Mouse (Mus musculus) liver, adult 2 months (tissue): ENCODE data around the gene Dok1. TPM values are rescaled to one million over a fixed set of nuclear protein-coding genes. Genes with fewer than 3 reads are reported as not detected.
A peak's percentile ranks its signal among the peaks of the same experiment; 100 is the strongest.

Source experiments
- DNase-seq: peaks from one replicate; pipeline ENCODE4 v3.0.0-alpha.2; 2011; ENCODE audit warnings: low read depth, low spot score; ENCODE audit errors: extremely low read depth
- H3K27ac ChIP-seq: fragments of 200-500 bp; replicated peaks from 2 replicates; pipeline ENCODE4 v1.5.1; 2012; ENCODE audit warnings: low read depth, mild to moderate bottlenecking, control low read depth, inconsistent platforms, low read length; ENCODE audit not compliant: insufficient read depth
- H3K27me3 ChIP-seq: fragments of 200-500 bp; 2 replicates; pipeline ENCODE4 v1.6.1; 2012; ENCODE audit warnings: mild to moderate bottlenecking, moderate library complexity, low read length, inconsistent platforms; ENCODE audit not compliant: control insufficient read depth, insufficient read depth
- H3K36me3 ChIP-seq: fragments of 200-500 bp; 2 replicates; pipeline ENCODE4 v1.6.1; 2012; ENCODE audit warnings: low read length, inconsistent platforms; ENCODE audit not compliant: control insufficient read depth, insufficient read depth
- H3K4me1 ChIP-seq: fragments of 200-500 bp; 2 replicates; pipeline ENCODE4 v1.6.1; 2011; ENCODE audit warnings: low read length; ENCODE audit not compliant: control insufficient read depth, insufficient read depth
- H3K4me3 ChIP-seq: fragments of 200-500 bp; 2 replicates; pipeline ENCODE4 v1.5.1; 2011; ENCODE audit warnings: low read depth, mild to moderate bottlenecking, control low read depth, low read length, moderate library complexity; ENCODE audit not compliant: insufficient read depth
- H3K79me2 ChIP-seq: fragments of 200-500 bp; 2 replicates; pipeline ENCODE4 v1.6.1; 2012; ENCODE audit warnings: inconsistent platforms, mild to moderate bottlenecking, low read length, moderate library complexity; ENCODE audit not compliant: control insufficient read depth, insufficient read depth
- H3K9ac ChIP-seq: fragments of 200-500 bp; 2 replicates; pipeline ENCODE4 v1.6.1; 2012; ENCODE audit warnings: low read depth, mild to moderate bottlenecking, control low read depth, inconsistent platforms, low read length
- CTCF ChIP-seq: fragments of 200-500 bp; IDR thresholded peaks from 2 replicates; pipeline ENCODE4 v1.5.1; 2011; ENCODE audit warnings: low read depth, low read length, control low read depth
- POLR2A ChIP-seq: fragments of 200-500 bp; IDR thresholded peaks from 2 replicates; pipeline ENCODE4 v1.6.1; 2011; ENCODE audit warnings: low read length, control low read depth; ENCODE audit not compliant: insufficient read depth; ENCODE audit errors: extremely low read depth
- WGBS: fragments of 180-500 bp; shearing (Covaris S2); methylation state at CpG from one replicate; pipeline ENCODE4 v1.1.7; 2018; 5-methylcytosine and 5-hydroxymethylcytosine counted together
- polyA plus RNA-seq: library from polyadenylated mRNA; depleted of rRNA; stranded (reverse); fragments of >200 nt; gene quantifications from 2 replicates; pipeline ENCODE4 v1.2.3, GENCODE M21; 2012
- total RNA-seq: library from RNA; depleted of rRNA; stranded (reverse); fragments of >200 nt; gene quantifications from 2 replicates; pipeline ENCODE4 v1.2.3, GENCODE M21; 2014

Gene Dok1
- total and polyA plus RNA-seq, 2 experiments = 1.2 to 1.4 TPM

DNA sequence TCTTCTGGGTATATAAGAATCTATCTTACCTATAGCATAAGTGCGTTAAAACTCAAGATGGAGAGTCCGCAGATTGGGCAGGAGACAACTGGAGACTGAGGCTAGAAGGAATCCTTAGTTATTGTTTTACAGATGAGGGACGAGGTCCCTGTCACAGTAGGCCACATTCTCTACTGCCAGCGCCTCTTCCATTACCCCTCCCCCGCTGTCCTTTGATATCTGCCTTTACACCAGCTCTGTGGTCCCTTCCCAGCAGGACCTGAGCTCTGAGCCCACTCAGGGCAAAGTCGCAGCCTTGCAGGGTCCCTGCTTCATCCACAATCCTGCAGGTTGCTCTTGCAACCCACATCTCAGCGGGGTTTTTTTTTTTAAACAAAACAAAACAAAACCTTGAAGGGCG, 35.0 kb upstream of the Dok1 start:
- WGBS = 48% methylated on average over 8 of the region's 8 CpGs
- Histone ChIP-seq H3K27ac (no peak overlapping the region), H3K4me3 (no peak overlapping the region), H3K27me3 (peaks cover 39% of the 10 kb centered on the region), H3K4me1 (0 out of 2 replicates have a peak, but pooled peaks cover 1% of the 10 kb centered on the region), H3K9ac (no peak overlapping the region), H3K79me2 (no peaks in the 10 kb centered on the region), H3K36me3 (no peaks in the 10 kb centered on the region)
- TF ChIP-seq POLR2A = no peak
- TF ChIP-seq CTCF = no peak
- DNase-seq = no peak

DNA sequence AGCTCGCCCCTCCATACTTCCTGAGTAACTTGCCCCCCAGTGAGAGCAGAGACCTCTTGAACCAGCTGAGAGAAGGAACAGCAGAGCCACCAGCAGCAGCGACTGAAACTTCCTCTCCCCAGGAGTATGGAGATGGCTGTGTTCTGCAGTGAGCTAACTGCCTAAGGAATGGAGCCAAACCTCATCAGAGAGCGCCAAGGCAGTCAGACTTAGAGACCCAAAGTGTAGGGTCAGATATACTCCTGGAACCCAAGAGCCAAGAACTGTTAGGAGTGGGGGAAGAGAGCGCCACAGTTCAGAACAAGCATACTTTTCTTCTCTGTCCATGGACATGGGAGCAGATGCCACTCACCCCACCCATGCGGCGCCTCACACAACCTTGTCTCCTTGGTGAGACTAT, 33.2 kb upstream of the Dok1 start:
- H3K27me3 ChIP-seq = peaks cover 29% of the 10 kb centered on the region
- no peak overlapping the region for H3K4me3 ChIP-seq
- H3K36me3 ChIP-seq = no peaks in the 10 kb centered on the region
- TF ChIP-seq CTCF = no peak
- no peak for TF ChIP-seq POLR2A
- no peak overlapping the region for H3K27ac ChIP-seq
- no peaks in the 10 kb centered on the region for H3K79me2 ChIP-seq
- 84% methylated on average over 6 of the region's 6 CpGs for WGBS
- 0 out of 2 replicates have a peak, but pooled peaks cover 1% of the 10 kb centered on the region for H3K4me1 ChIP-seq
- H3K9ac ChIP-seq = no peak overlapping the region
- no peak for DNase-seq

DNA sequence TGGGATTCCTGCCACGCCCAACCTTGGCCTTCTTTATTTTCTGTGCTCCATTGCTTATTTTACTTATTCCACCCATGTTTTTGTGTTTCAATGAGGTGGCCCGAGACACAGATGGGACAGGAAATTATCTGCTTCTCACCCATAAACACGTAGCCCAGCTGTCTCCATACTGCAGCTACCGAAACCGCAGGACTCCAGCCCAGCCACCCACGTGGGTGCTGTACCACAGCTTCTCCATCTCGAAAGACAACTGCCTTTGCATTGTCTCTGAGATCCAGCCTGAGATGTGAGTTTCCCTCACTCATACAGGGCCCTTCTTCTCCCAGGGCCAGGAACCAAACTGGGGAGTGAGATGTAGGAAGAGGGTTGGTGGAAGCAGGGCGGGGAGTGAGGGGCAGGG, 32.7 kb upstream of the Dok1 start:
- TF ChIP-seq CTCF = no peak
- no peak for TF ChIP-seq POLR2A
- no peak for DNase-seq
- Histone ChIP-seq H3K79me2 (no peaks in the 10 kb centered on the region), H3K4me3 (no peak overlapping the region), H3K36me3 (no peaks in the 10 kb centered on the region), H3K9ac (no peak overlapping the region), H3K27ac (no peak overlapping the region), H3K27me3 (peaks cover 24% of the 10 kb centered on the region), H3K4me1 (0 out of 2 replicates have a peak, but pooled peaks cover 1% of the 10 kb centered on the region)
- 82% methylated on average over 8 of the region's 8 CpGs for WGBS

DNA sequence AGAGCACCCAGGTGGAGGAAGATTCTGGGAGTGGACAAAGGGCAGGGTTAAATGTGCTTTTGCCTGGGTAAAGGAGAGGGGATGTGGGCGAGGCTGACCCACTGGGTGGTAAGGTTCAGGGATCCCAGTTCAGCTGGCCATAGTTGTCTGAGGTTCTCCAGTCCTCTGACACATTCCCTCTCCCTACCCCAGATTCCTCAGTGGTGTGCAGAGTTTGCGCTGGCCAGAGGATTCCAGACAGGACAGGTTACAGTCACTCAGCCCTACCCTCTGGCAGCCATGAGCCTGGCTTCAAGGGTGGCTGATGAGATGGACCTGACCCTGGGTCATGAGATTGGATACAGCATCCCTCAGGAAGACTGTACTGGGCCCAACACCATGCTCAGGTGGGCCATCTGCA, 25.5 kb upstream of the Dok1 start:
- no peaks in the 10 kb centered on the region for H3K27me3 ChIP-seq
- TF ChIP-seq CTCF = no peak
- no peak for TF ChIP-seq POLR2A
- peak overlapping the region; percentile 40; the same call in 1 of the 2 replicates for H3K27ac ChIP-seq
- 92% methylated on average over 2 of the region's 2 CpGs for WGBS
- peaks cover 14% of the 10 kb centered on the region; the same call in 1 of the 2 replicates for H3K79me2 ChIP-seq
- H3K4me1 ChIP-seq = peaks cover 12% of the 10 kb centered on the region
- H3K36me3 ChIP-seq = peaks cover 8% of the 10 kb centered on the region
- no peak overlapping the region for H3K4me3 ChIP-seq
- no peak for DNase-seq
- no peak overlapping the region for H3K9ac ChIP-seq

DNA sequence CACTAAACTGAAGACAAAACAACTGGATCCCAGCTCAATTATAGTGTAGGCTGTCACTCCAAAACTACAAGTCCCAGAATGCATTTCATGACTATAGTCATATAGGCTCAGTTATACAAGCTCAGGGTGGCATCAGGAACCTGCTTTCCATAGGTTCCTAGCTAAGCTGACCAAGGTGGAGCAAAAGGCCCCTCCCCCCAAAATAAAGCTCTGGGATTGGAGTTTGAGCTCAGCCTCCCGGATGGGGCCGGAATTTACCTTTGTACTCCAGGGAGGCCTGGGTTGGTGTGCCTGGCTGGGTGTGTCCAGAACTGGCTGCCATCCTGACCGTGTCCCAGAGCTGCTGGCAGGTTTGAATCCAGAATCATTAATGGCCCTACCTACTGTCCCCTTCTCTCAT, 24.5 kb upstream of the Dok1 start, which contains the start of gene Dqx1:
Gene Dqx1 (plus strand): TSS at position 55 of the 400 bp plus-strand sequence.
- peak within 1 kb of the TSS; percentile 1; the same call in 1 of the 2 replicates for H3K4me3 ChIP-seq
- peak; percentile 85 for DNase-seq

DNA sequence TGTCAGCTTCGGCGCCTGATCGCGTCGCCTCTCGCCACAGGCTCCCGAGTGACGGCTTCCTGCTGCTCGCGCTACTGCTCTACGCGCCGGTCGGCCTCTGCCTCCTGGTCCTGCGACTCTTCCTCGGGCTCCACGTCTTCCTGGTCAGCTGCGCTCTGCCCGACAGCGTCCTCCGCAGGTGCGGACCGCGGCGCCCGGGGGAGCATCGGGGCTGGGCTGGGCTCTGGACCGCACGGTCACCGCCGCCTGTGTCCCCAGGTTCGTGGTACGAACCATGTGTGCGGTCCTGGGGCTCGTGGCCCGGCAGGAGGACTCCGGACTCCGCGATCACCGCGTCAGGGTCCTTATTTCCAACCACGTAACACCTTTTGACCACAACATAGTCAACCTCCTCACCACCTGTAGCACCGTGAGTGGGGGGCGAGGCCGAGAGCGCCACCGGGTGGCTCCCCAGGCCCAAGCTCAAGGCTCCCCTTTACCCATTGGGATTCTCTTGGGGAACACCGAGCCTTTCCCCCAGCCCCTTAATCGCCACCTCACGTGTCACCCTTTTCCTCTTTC, 21.7 kb upstream of the Dok1 start, which contains the start of gene Htra2:
Gene Htra2 (minus strand): TSS at position 403 of the 561 bp plus-strand sequence.
- peaks cover 17% of the 10 kb centered on the region; the same call in 1 of the 2 replicates for H3K79me2 ChIP-seq
- peaks cover 8% of the 10 kb centered on the region for H3K36me3 ChIP-seq
- TF ChIP-seq CTCF (peak; percentile 42), POLR2A (no peak)
- peak within 1 kb of the TSS; percentile 76 for H3K27ac ChIP-seq
- H3K4me3 ChIP-seq = peak within 1 kb of the TSS; percentile 92
- H3K9ac ChIP-seq = peak within 1 kb of the TSS; percentile 97
- peaks cover 17% of the 10 kb centered on the region for H3K4me1 ChIP-seq
- no peaks in the 10 kb centered on the region for H3K27me3 ChIP-seq
- under 1% methylated on average over 48 of the region's 50 CpGs for WGBS
- no peak for DNase-seq

More for the DNA sequence above, 24.5 kb upstream of the Dok1 start, which contains the start of gene Dqx1:
- H3K27ac ChIP-seq = peak within 1 kb of the TSS; percentile 40
- 14% methylated on average over 3 of the region's 3 CpGs for WGBS
- peaks cover 17% of the 10 kb centered on the region; the same call in 1 of the 2 replicates for H3K79me2 ChIP-seq
- peaks cover 17% of the 10 kb centered on the region for H3K4me1 ChIP-seq
- H3K9ac ChIP-seq = no peak within 1 kb of the TSS; the same call in 1 of the 2 replicates
- H3K36me3 ChIP-seq = peaks cover 8% of the 10 kb centered on the region
- TF ChIP-seq POLR2A = 0 out of 2 replicates have a peak, but pooled peaks have one; percentile 25
- no peak for TF ChIP-seq CTCF
- H3K27me3 ChIP-seq = no peaks in the 10 kb centered on the region
